Mouse (Mus musculus): ENCODE measurements around the gene Tmem231.

The Tmem231 gene

DNA sequence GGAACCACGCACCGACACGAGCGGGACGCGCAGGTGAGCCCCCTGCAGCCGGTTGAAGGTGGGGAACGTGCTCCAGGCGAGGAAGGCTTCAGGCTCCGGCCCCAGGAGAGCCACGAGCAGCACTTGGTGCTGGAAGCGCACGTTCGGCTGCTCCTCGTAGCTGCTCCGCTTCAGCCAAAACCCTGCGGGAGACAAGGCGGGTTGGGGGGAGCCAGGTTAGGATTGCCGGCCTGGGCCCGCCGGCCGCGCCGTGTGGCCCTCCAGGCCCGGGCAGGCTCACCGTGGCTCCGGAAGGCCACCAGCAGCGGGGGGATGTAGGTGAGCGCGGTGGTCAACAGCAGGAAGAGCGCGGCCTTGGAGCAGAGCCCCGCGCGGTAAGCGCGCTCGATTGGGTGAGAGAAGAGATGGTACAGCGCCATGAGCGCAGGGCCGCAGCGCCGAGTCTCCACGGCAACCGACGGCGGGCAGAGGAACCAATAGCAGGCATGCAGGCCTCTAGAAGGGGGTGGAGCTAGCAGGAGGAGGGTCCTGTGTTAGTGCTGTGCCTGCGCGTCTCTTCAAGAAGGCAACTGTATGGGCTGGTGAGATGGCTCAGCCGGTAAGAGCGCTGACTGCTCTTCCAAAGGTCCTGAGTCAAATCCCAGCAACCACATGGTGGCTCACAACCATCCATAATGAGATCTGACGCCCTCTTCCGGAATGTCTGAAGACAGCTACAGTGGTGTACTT lies at the start of gene Tmem231:
TSS of gene Tmem231 (minus strand) at position 534 of the 729 bp plus-strand sequence.
- DNase-seq (ENCODE audit: low spot score) = peak; percentile 93

DNA sequence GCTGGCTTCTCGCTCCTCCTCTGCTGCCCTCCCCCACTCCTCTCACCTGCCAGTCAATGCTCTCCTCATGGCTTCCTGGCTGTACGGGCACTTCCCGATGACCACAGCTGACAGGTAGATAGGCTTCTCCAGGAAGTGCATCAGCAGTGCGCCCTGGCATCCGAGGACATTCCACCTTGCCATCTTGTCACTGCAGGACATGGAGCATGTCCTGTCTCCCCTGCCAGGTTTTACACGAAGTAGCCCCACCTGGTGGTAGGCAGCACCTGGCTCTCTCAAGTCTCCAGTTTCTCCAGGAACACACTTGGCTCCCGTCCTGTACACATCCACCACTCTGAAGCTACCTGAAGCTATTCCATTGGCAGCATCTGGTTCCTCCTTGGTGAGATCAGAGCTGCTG lies 48.4 kb upstream of the Tmem231 start:
- DNase-seq (ENCODE audit: low spot score) = peak; percentile 14

DNA sequence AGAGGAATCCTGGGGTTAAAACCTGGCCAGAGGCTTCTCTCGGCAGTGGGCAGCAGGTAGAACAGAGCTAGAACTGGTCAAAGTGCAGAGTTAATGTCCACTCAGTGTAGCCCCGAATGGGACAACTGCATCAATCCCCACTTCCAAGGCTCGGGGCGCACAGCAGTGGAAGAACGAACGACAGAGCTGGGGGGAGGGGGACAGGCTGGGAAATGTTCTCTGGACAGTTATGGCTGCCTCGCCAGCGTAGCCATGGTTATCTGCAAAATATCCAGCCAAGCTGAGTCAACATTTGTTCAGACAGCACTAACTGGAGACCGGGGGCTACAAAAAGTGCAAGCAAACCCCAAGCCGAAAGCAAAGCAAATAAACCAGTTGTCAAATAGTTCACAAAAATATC lies 44.5 kb upstream of the Tmem231 start:
- no peak for DNase-seq (ENCODE audit: low spot score)

DNA sequence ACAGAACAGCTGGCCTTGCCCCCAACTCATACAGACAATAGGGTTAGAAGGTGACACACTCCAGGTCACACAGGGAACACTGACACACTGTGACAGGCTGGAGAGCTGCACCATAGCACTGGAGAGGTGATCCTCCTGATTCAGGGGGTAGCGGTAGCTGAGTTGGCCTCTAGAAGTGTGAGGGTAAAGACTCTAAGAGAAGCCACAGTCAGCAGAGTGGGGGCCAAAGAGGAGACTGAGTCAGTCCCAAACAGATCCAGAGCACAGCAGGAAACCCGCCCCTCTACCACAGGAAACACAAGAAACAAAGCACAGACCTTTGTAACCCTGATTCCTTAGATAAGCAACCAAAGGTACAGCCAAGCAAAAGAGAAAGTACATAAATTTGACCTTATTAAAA lies 42.6 kb upstream of the Tmem231 start:
- no peak for DNase-seq (ENCODE audit: low spot score)

DNA sequence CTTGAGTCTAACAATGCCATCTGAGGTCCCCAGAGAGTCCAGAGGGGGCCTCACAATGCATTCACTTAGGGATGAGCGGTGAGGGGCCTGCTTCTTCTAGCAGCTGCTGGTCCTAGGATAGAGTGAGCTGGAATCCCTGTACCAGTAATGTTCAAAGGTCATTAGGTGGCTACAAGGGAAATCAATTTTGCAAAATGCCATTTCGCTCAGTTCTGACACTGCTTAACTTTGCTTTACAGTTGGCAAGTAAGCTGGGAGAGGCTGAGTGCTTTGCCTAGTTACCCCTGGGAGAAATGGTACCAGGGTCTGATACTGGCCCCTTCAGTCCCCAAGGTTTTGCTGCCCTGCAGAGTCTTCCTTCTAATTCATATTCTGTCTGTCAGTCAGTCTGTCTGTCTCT lies 42.0 kb upstream of the Tmem231 start:
- no peak for DNase-seq (ENCODE audit: low spot score)

DNA sequence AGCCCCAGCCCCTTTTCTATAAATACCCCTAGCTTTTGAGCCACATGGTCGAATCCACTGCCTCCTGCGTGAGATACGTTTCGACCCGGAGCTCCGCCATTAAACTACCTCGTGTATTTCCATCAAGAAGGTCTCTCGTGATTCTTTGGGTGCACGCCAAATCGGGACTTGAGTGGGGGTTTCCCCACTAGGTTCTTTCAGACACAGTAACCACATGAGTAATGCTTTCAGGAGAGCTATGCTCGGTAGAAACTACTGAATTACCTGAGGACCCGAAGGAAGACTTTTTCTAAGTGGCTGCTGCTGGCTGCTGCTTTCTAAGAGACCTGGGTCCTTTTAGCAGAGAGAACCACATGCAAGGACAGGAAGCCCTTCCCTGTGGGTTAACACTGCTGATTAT lies 40.5 kb upstream of the Tmem231 start:
- DNase-seq (ENCODE audit: low spot score) = no peak

DNA sequence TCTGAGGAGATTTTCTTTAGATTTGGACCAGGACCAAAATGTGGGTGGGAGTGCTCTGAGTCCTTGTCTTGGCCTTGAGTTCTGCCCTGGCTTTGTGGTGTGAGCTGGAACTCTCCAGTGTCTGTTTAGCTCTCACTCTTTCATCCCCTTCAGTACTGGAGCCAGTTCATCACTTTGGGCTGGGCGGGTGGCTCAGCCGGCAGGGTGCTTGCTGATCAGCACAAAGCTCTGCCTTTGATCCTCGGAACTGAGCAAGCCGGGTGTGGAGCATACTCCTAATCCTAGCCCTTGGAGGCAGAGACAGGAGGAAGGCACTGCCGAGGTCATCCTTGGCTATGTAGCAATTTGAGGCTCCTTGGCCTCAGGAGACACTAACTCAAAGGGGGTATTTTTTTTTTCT lies 35.3 kb upstream of the Tmem231 start:
- DNase-seq (ENCODE audit: low spot score) = no peak

DNA sequence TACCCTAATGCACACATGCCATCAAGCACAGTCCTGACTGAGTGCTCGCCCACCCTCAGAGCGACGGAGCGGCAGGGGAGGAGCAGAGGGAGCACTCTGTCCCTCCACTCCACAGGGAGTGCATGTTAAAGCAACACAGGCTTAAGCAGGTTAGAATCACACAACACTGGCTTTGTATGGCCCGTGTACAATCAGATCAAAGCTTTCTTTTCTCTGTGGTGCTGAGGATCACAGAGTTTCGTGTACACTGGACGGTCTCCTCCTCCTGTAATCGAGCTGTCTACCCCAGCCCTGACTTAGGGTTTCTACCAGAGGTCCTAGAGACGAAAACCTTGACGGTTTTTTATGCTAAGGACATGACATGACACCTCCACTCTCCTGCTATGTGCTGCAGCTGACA lies 34.9 kb upstream of the Tmem231 start:
- no peak for DNase-seq (ENCODE audit: low spot score)

DNA sequence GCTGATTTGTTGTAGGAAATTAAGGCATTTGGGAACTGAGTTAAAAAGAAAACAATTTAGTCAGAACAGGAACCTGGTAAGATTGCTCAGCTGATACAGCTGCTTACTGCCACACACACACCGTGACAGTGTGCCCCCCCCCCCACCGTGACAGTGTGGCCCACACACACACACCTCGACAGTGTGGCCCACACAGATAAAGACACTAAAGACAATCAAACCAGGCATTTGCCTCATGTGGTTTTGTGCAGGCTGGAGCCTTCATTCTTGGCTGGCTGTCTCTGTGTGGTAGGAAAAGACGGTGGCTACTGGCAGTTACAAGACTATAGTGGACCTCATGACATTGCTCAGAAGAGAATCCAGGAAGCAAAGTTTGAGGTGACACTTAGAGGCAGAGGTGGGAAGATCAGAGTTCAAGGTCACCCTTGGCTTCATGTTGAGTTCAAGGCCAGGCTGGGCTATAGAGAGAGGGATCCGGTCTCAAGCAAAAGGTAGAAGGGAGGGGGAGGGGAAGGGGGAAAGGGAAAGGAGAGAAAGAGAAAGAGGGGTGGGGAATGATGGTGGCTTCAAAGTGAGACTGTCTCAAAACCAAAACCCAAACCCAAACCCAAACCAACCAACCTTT lies 33.7 kb upstream of the Tmem231 start:
- no peak for DNase-seq (ENCODE audit: low spot score)

DNA sequence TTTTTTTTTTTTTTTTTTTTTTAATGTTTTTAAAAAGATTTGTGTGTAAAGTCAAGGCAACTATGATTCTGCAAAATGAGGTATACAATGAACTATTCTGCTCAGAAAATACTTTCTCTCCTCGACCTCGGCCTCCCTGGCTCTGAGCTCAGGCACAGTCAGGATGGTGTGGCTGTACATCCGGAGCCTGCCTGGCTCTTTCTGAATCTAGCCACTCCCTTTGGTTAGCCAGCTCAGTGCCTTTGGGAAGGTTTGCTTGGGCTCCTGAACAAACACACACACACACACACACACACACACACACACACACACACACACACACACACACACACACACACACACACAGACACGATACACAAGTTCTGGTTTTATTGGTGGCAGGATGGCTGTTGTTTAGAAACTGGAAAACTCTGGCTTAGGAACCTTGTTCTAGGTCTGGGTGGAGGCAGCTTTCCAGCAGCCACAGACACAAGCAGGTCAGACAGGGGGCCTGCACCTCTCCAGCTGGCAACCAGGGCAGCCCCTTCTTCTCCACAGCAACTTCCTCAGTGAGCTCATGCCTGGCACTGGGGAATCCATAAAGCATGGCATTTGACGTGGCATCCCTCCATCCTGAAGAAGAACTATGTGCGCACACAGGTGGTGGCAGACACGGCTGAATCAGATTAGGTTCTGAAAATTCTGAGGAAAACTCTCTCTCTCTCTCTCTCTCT lies 31.3 kb upstream of the Tmem231 start:
- DNase-seq (ENCODE audit: low spot score) = no peak

DNA sequence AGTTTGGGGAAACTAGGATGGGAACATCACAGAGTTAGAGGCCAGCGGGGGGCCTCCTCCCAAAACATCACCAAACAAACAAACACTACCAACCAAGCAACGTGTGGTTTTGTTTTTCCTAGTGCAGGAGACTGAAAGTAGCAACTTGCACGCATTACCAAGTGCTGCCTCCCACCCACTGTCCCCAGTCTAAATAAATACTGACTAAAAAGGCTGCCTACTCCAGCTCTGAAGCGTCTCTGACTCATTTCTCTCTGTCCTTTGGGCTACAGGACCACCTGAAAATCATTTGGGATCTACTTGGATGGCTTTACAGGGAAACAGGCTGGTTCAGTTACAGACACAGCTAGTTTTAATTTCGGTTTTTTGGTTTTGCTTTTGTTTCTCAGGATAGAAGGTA lies 30.7 kb upstream of the Tmem231 start:
- DNase-seq (ENCODE audit: low spot score) = no peak

DNA sequence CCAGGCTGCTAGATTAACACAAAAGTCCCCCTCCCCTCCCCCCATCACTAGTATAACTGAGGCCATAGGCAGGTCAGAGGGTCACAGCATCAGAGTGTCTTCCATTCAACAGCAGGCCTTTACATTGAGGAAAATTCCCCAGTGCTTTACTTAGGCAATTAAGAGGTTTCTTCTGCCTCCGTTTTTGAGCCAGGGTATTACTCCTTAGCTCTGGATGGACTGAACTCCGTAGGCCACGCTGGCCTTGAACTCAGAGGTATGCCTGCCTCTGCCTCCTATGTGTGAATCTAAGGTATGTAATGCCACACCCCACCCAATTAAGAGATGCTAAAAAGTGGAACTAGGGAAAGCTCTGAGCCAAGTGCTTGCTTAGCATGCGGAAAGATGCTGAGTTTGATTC lies 29.9 kb upstream of the Tmem231 start:
- no peak for DNase-seq (ENCODE audit: low spot score)

DNA sequence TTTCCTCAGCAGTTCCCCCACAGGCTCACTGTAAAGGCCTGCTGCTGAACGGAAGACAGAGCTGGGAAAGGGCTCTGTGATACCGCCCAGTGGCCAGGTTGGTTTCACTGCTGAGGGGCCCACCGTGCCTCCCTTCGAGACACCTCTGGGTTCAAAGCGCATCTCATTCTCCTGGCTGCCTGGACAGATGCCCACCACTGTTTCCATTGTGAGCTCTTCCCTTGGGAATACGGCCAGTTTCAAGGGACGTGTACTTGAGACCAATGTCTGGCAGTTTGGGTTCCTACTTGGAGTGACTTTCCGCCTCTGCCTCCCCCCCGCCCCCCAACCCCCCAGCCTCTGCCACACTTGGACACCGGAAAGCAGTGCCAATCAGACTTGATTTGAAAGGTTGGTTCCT lies 29.4 kb upstream of the Tmem231 start:
- DNase-seq (ENCODE audit: low spot score) = no peak

DNA sequence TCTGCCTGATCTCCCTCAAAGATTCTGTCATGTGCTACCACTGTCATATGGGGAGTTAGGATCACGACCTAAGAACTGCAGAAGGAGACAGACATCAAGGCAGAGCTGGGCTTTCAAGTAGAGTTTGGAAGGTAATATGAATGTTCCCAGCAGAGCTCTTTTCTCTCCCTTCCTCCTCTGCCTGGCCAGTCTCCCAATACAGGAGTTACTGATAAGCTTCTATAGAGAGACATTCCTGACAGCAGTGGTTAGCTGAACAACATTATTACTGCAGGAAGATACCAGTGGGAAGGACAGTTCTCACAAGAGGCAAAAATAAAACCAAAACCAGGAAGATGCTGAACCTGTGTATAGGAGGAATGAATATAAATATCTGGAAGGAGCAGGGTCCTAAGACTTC lies 28.9 kb upstream of the Tmem231 start:
- no peak for DNase-seq (ENCODE audit: low spot score)

DNA sequence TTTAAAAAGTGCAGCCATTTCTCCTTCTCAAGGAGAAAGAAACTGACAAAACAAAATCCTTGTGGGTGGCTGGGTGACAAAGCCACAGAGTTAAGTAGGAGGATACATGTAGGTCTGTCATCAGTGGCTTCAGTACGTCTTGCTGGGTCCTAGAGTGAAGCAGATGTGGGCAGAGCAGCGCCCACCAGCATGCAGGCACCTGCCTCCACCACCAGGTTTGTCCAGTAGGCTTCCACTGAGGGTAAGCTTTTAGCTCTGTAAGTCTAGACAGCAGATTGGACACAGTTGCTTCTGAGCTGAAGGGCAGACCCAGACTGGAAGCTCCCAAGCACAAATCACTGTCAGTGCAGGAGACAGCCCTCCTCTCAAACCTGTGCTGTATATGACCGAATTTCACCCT lies 27.6 kb upstream of the Tmem231 start:
- no peak for DNase-seq (ENCODE audit: low spot score)

DNA sequence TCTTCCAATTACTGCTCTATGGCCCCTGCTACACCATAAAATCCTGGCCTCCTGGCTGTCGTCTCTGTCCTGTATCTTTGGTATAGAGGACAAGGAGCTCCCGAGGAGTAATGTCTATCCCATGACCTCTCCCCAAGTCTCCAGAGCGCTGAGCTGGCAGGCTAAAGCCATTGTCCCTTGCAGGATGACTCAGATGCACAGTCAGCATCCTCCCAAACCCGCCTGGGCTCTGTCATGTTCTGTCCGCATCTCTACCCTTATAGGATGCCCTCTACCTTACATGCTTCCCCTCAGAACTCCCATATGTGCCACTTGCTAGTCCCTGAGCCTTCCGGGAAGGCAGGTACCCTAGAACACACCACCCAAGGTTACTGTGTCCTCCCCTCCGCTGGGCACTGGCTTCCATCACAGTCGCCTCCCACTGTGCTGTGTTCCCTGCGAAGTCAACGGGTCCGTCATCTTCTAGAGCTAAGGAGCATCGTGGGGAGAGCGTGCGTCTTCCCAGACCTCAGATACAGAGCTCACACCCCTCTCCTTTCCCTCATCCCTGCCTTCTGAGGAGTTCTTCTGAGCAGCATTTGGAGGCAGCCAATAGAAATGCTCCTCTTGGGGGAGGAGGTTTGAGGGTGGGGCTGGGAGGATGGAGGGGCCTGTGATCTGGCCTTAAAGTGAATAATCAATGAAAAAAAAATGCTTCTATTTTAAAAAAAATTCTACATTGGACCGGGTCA lies 27.1 kb upstream of the Tmem231 start:
- DNase-seq (ENCODE audit: low spot score) = no peak

DNA sequence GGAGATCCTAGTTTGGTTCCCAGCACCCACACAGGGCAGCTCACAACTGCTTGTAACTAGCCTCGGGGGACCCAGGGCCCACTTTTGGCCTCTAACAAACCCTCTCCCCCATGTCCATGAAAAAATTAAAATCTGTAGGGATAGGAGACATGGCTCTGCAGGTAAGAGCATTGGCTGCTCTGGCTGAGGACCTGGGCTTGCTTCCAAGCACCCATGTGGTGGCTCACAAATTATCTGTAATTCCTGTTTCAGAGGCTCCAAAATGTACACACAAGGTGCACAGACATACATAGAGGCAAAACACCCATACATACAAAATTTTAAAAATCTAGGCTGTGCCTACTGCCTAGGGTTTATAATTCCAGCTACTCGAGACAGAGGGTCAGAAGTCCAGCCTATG lies 23.6 kb upstream of the Tmem231 start:
- DNase-seq (ENCODE audit: low spot score) = no peak

DNA sequence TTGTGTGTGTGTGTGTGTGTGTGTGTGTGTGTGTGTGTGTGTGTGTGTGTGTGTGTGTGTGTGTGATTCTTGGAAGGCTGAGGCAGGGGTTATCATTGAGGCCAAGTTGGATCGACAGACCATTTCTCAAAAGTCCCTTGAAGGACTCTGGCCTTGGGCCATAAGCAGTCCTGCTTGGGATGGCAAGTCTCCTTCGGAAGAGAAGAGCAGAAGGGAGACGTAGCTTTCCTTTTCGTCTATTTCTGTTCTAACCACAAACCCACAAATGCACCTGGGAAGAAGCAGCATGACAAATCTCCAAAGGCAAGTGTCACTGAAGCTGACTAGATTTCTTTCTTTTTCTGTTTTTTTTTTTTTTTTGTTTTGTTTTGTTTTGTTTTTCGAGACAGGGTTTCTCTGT lies 22.2 kb upstream of the Tmem231 start:
- no peak for DNase-seq (ENCODE audit: low spot score)

DNA sequence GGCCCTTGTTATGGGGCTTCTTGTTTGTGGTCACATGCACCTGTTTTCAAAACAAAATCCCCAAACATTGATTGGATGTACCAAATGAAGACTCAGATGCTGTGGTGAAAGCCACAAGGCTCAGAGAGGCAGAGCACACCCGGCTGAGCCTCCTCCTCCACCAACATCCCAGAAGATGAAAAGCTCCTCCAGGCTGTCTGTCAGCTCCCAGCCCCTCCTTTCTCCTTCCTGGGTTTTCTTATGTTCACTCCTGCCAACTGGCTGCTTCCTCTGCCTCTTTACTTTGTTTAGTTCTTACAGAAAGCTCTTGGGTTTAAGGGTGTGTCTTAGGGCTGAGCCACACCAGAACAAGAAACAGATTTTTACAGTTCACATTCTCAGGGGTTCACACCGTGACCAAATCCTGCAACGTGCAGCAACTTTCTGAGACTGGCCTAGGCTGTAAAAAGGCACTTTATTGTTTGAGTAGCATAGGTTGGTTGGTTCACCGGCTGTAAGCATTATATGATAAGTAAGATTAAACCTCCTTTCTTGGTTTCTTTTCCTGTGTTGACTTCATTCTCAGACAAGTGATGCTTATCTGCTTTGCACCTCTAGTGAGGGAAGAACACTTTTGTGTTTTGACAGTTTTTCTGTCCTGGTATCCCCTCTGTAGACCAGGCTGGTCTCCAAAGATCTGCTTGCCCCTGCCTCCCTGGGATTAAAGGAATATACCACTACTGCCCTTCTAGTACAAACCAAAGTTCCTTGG lies 21.3 kb upstream of the Tmem231 start:
- DNase-seq (ENCODE audit: low spot score) = peak; percentile 15

DNA sequence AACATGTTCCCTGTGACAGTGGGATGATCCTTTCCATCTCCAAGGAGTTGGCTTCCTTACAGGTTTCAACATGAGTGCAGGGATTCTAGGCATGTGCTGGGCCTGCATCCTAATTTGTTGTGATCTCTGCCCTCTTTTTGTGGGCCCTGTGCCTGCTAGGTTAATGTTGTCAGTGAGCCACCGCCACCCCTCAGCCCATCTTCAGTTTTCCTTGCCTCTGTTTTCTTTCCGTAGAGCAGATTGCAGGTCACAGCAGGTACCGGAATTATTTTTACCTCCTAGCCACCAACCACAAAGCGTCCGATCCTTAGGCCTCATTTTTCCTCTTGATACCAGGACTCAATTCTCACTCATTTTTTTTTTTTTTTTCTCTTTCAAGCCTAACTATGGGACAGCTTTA lies 18.3 kb upstream of the Tmem231 start:
- DNase-seq (ENCODE audit: low spot score) = no peak

DNA sequence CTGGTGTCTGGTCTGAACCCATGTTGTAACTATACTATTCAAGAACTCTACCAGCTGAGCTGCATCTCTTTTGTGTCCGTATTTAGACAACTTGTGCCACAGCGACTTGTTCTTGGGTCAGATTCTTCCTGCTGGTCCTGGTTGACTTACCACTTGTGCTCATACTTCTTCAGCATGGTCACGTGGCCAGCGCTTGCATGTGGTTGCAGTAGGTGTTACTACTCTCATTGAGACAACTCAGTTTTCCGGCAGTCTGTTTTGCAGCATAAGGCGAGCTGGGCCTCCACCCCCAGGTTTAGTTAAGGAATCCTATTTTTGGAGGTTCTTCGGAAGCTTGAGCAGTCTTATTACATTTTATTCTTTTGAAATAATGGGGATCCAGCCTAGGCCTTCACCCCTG lies 17.6 kb upstream of the Tmem231 start:
- peak; percentile 38 for DNase-seq (ENCODE audit: low spot score)

DNA sequence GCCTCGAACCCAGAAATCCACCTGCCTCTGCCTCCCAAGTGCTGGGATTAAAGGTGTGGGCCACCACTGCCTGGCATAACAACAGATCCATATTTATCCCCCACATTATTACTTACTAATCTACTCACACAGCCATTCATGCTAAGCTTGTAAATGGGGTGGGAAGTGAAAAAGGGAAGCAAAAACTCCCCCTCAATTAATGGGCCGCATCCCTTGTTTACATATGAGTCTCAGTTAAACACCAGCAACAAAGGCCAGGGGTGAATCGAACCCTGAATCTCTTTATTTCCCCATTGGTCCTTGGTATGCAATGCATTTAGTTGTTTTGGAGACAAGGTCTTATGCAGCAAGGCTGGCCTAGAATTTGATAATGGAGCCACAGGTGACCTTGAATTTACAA lies 17.2 kb upstream of the Tmem231 start:
- DNase-seq (ENCODE audit: low spot score) = no peak
